ENCODE assay signal across 9 mouse cellular contexts in genomic region chr13:119400166-119400565, GRCm38 (mm10). TPM values are rescaled to one million over a fixed set of nuclear protein-coding genes. Genes with fewer than 3 reads are reported as not detected.
DNase-seq lines count a peak whose midpoint lies in the region.
"Had no signal": no experiment of that assay in that cellular context is flagged by ENCODE, and none has a peak within 500 bp of the region (broad histone marks: within the 10 kb centered on the region; RNA-seq: fewer than 3 reads in every experiment).

No protein-coding gene starts in this region.

- peak; percentile 90 for DNase-seq in heart, adult 11 months
- DNase-seq in heart, postnatal 25 days (ENCODE audit: low spot score): no peak
- DNase-seq in adipocyte (ENCODE audit: low spot score): peak; percentile 69
- peak; percentile 41 to 60 for DNase-seq in heart, postnatal 14 days
- DNase-seq in kidney, postnatal 36 days: peak; percentile 90 to 91
- no peak for DNase-seq in lung, postnatal 25 days (ENCODE audit: low spot score)
- no peak for DNase-seq in thymus, postnatal 25 days
- no peak for DNase-seq in right cerebral cortex, postnatal 14 days
- DNase-seq: cerebellum, adult 11 months had no signal

- intact Hi-C loops in heart, postnatal 25 days (cut with DNase I): no loop called here
- intact Hi-C loops in heart, postnatal 14 days (cut with DNase I): no loop called here

RNA-seq across cellular contexts. Expression of gene Paip1, which starts 28.2 kb away (rescaled TPM):
- 100 to 1,000 TPM; 102 to 105 TPM for total RNA-seq in heart, postnatal 25 days (2021)
- total RNA-seq in heart, postnatal 14 days (2021): 10 to 100 TPM; 88.3 to 91.1 TPM

Comparison
In these comparisons a context has a peak if more than half of its experiments do, and no peak if none do; other contexts are left out.
1. DNase-seq: peak in heart, adult 11 months (single experiment), adipocyte (single experiment), heart, postnatal 14 days (2 of 2) and kidney, postnatal 36 days (2 of 2); none in heart, postnatal 25 days (single experiment), lung, postnatal 25 days (single experiment), thymus, postnatal 25 days (single experiment) and right cerebral cortex, postnatal 14 days (single experiment).